Mouse (Mus musculus) left cerebral cortex, postnatal 14 days (tissue): ENCODE results near the gene Krt72. TPM values are rescaled to one million over a fixed set of nuclear protein-coding genes. Genes with fewer than 3 reads are reported as not detected.

Experiments
- total RNA-seq, 2 experiments: library from RNA; stranded (reverse); gene quantifications; 2 replicates each; pipeline ENCODE4 v1.2.3; 2021

The Krt72 gene
- total RNA-seq, 2 experiments from 2014 or later = not detected

Other genes with a start within 250 kb of the Krt72 start
- gene Krt82, start 235.8 kb downstream of the Krt72 start, total RNA-seq = not detected
- not detected for gene Krt90, start 223.5 kb downstream of the Krt72 start, total RNA-seq
- not detected for gene Krt75, start 212.6 kb downstream of the Krt72 start, total RNA-seq
- not detected for gene Gm5414, start 158.3 kb downstream of the Krt72 start, total RNA-seq
- not detected for gene Gm5478, start 139.1 kb downstream of the Krt72 start, total RNA-seq
- not detected for gene Krt6b, start 106.2 kb downstream of the Krt72 start, total RNA-seq
- gene Krt6a, start 92.2 kb downstream of the Krt72 start, total RNA-seq = not detected
- not detected for gene Krt5, start 73.6 kb downstream of the Krt72 start, total RNA-seq
- gene Krt71, start 43.4 kb downstream of the Krt72 start, total RNA-seq = not detected
- 1 to 10 TPM; 1.1 to 2.6 TPM for gene Krt73, start 15.9 kb upstream of the Krt72 start, total RNA-seq
- gene Krt2, start 31.7 kb upstream of the Krt72 start, total RNA-seq = under 1 TPM in 1 of 2 experiments, not detected in 1; 0.61 TPM
- gene Krt1, start 64.3 kb upstream of the Krt72 start, total RNA-seq = 1 to 10 TPM; 3.3 TPM
- 10 to 100 TPM; 10.9 to 14.7 TPM for gene Krt77, start 83.2 kb upstream of the Krt72 start, total RNA-seq
- gene Krt76, start 106.5 kb upstream of the Krt72 start, total RNA-seq = not detected
- not detected for gene Krt4, start 138.3 kb upstream of the Krt72 start, total RNA-seq
- gene Krt79, start 153.9 kb upstream of the Krt72 start, total RNA-seq = not detected
- not detected for gene Krt78, start 167.8 kb upstream of the Krt72 start, total RNA-seq
- gene Krt8, start 218.0 kb upstream of the Krt72 start, total RNA-seq = not detected
- gene Krt18, start 241.7 kb upstream of the Krt72 start, total RNA-seq = under 1 TPM; 0.24 to 0.85 TPM